Mouse (Mus musculus): ENCODE data around the gene Majin. TPM values are rescaled to one million over a fixed set of nuclear protein-coding genes. Genes with fewer than 3 reads are reported as not detected.

The Majin gene
- polyA plus RNA-seq, 1 experiment from 2014 or later, result not detected

GRCm38 (mm10) chr19:6243226-6243625 lies 59.0 kb downstream of the Majin start:
- Histone ChIP-seq H3K27ac (no peak overlapping the region), H3K36me3 (peaks cover 44% of the 10 kb centered on the region), H3K27me3 (no peaks in the 10 kb centered on the region), H3K4me3 (no peak overlapping the region), H3K9ac (no peak overlapping the region; the same call in 1 of the 2 replicates), H3K4me2 (replicated peaks) (peak overlapping the region; percentile 95; the same call in 1 of the 2 replicates), H3K4me1 (peaks cover 14% of the 10 kb centered on the region), H3K9me3 (no peaks in the 10 kb centered on the region)
- ATAC-seq (ENCODE audit: low FRiP score, low read depth), result no peak
- WGBS, result 86% methylated on average over 5 of the region's 5 CpGs

- ATAC-seq (ENCODE audit: low FRiP score, low read depth), result no peak
- H3K27me3 ChIP-seq, result no peaks in the 10 kb centered on the region
- H3K4me3 ChIP-seq, result no peak overlapping the region
- no peak overlapping the region for H3K4me2 ChIP-seq (replicated peaks)
- no peak overlapping the region for H3K27ac ChIP-seq
- peaks cover 14% of the 10 kb centered on the region for H3K4me1 ChIP-seq
- H3K9me3 ChIP-seq, result no peaks in the 10 kb centered on the region
- no peak overlapping the region for H3K9ac ChIP-seq
- WGBS, result 81% methylated on average over 1 of the region's 1 CpGs
- H3K36me3 ChIP-seq, result peaks cover 63% of the 10 kb centered on the region
Measured at GRCm38 (mm10) chr19:6245806-6246205, 61.6 kb downstream of the Majin start.

- Histone ChIP-seq H3K4me3 (no peak overlapping the region), H3K27me3 (no peaks in the 10 kb centered on the region), H3K9ac (no peak overlapping the region), H3K27ac (no peak overlapping the region), H3K4me1 (peaks cover 7% of the 10 kb centered on the region), H3K9me3 (no peaks in the 10 kb centered on the region), H3K4me2 (replicated peaks) (no peak overlapping the region), H3K36me3 (peaks cover 82% of the 10 kb centered on the region)
- ATAC-seq (ENCODE audit: low FRiP score, low read depth), result no peak
- 92% methylated on average over 29 of the region's 29 CpGs for WGBS
Measured at GRCm38 (mm10) chr19:6247526-6248300, 63.5 kb downstream of the Majin start.

GRCm38 (mm10) chr19:6253021-6253420 lies 68.8 kb downstream of the Majin start:
- 91% methylated on average over 4 of the region's 4 CpGs for WGBS
- no peak overlapping the region for H3K4me2 ChIP-seq (replicated peaks)

DNA sequence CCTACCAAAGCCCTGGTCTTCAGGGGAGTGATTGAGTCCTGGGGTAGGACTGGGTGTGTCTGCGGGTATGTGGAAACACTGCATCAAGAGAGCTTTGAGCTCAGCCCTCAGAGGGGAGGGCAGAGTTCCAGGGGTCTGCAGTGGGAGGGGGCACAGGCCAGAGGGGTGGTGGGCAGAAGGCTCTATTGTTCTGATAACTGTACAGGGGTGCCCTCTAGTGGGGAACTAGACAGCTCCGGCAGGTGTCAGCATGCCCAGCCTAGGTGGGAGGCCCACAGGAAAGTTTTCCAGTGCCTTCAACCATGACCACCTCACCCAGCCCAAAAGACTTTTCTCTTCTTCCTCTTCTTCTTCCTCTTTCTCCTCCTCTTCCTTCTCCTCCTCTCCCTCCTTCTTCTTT lies 76.2 kb downstream of the Majin start:
- Histone ChIP-seq H3K4me3 (no peak overlapping the region), H3K36me3 (peaks cover 70% of the 10 kb centered on the region), H3K9me3 (peaks cover 4% of the 10 kb centered on the region; the same call in 1 of the 2 replicates), H3K9ac (no peak overlapping the region), H3K4me2 (replicated peaks) (no peak overlapping the region), H3K27me3 (no peaks in the 10 kb centered on the region), H3K4me1 (no peaks in the 10 kb centered on the region), H3K27ac (no peak overlapping the region)
- 62% methylated on average over 2 of the region's 2 CpGs for WGBS
- ATAC-seq (ENCODE audit: low FRiP score, low read depth), result no peak

More at GRCm38 (mm10) chr19:6253021-6253420, 68.8 kb downstream of the Majin start:
- Histone ChIP-seq H3K27ac (no peak overlapping the region), H3K9ac (no peak overlapping the region), H3K27me3 (no peaks in the 10 kb centered on the region), H3K36me3 (peaks cover 93% of the 10 kb centered on the region), H3K4me1 (no peaks in the 10 kb centered on the region), H3K9me3 (no peaks in the 10 kb centered on the region), H3K4me3 (no peak overlapping the region)
- no peak for ATAC-seq (ENCODE audit: low FRiP score, low read depth)

GRCm38 (mm10) chr19:6260946-6261345 lies 76.8 kb downstream of the Majin start:
- no peaks in the 10 kb centered on the region for H3K27me3 ChIP-seq
- H3K27ac ChIP-seq, result no peak overlapping the region; the same call in 1 of the 2 replicates
- H3K4me3 ChIP-seq, result no peak overlapping the region
- H3K9me3 ChIP-seq, result peaks cover 4% of the 10 kb centered on the region; the same call in 1 of the 2 replicates
- ATAC-seq (ENCODE audit: low FRiP score, low read depth), result no peak
- H3K4me1 ChIP-seq, result no peaks in the 10 kb centered on the region
- 82% methylated on average over 4 of the region's 4 CpGs for WGBS
- no peak overlapping the region for H3K9ac ChIP-seq
- H3K4me2 ChIP-seq (replicated peaks), result no peak overlapping the region
- H3K36me3 ChIP-seq, result peaks cover 65% of the 10 kb centered on the region

DNA sequence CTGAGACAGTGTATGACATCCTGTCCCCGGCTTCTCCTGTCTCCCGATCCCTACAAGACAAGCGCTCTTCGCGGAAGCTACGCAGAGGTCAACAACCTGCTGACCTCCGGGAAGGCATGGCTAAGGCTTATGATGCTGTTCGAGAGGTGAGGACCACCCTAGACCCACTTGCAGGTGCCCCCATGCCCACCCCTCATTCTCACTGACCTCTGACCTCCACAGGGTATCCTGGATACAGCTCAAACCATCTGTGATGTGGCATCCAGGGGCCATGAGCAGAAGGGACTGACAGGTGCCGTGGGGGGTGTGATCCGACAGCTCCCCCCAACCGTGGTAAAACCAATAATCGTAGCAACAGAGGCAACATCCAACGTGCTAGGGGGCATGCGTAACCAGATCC lies 77.2 kb downstream of the Majin start:
- no peak for ATAC-seq (ENCODE audit: low FRiP score, low read depth)
- 94% methylated on average over 14 of the region's 14 CpGs for WGBS

DNA sequence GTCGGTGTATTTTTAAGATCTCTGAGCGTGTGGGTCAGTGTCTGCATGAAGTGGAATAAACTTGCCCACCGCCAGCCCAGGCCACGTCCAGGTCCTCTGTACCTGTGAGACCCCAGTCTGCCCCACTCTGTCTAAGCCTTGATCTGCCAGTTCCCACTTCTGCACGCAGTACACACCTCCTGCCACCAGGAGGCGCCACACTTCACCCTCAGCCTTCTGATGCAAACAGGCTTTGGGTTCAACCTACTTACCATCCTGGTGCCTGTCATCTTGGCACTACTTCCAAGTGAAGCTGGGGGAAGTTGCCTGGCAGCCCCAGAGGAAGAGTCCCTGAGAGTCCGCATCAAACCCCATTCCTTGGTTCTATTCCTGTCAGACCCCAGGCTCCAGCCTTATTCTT lies 78.0 kb downstream of the Majin start:
- H3K9me3 ChIP-seq, result peaks cover 4% of the 10 kb centered on the region; the same call in 1 of the 2 replicates
- H3K4me1 ChIP-seq, result 0 out of 2 replicates have a peak, but pooled peaks cover under 1% of the 10 kb centered on the region
- no peak overlapping the region for H3K9ac ChIP-seq
- peaks cover 52% of the 10 kb centered on the region for H3K36me3 ChIP-seq
- no peak overlapping the region for H3K4me2 ChIP-seq (replicated peaks)
- no peak overlapping the region for H3K4me3 ChIP-seq
- WGBS, result 67% methylated on average over 7 of the region's 7 CpGs
- H3K27ac ChIP-seq, result no peak overlapping the region
- ATAC-seq (ENCODE audit: low FRiP score, low read depth), result no peak
- no peaks in the 10 kb centered on the region for H3K27me3 ChIP-seq

More for the DNA sequence above, 77.2 kb downstream of the Majin start:
- no peak overlapping the region for H3K9ac ChIP-seq
- peaks cover 61% of the 10 kb centered on the region for H3K36me3 ChIP-seq
- no peak overlapping the region for H3K4me3 ChIP-seq
- peaks cover 4% of the 10 kb centered on the region; the same call in 1 of the 2 replicates for H3K9me3 ChIP-seq
- no peak overlapping the region for H3K27ac ChIP-seq
- no peak overlapping the region for H3K4me2 ChIP-seq (replicated peaks)
- H3K4me1 ChIP-seq, result no peaks in the 10 kb centered on the region
- no peaks in the 10 kb centered on the region for H3K27me3 ChIP-seq

DNA sequence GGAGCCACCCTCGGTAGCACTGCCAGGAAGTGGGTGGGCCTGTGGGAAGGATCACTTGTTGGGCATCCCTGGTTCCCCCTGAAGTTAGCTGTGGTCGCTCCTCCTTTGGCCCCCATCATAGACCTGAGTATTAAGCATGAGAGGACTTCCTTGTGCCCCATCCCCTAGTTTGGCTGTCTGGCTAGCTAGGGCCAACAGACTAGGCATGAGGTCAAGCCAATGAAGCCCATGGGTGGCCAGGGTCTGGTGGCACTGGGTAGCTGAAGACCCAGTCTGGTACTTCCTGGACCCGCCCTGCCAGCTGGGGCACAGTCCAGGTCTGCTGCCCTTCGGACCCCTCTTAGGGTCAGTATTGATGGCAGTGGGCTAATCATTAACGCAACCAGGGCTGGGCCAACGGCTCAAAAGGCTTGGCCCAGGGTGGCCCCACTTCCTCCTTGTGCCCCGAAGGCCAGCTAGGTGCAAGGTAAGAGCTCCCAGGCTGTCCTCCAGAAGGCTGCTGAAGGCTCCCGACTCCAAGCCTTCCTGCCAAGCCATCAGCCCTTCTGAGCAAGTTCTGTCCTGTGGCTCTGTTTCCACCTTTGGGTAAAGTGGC lies 78.7 kb downstream of the Majin start:
- H3K4me3 ChIP-seq, result no peak overlapping the region
- no peak overlapping the region for H3K4me2 ChIP-seq (replicated peaks)
- WGBS, result 85% methylated on average over 8 of the region's 8 CpGs
- H3K9ac ChIP-seq, result no peak overlapping the region
- H3K4me1 ChIP-seq, result peaks cover 8% of the 10 kb centered on the region; the same call in 1 of the 2 replicates
- H3K9me3 ChIP-seq, result peaks cover 4% of the 10 kb centered on the region; the same call in 1 of the 2 replicates
- H3K27ac ChIP-seq, result no peak overlapping the region
- ATAC-seq (ENCODE audit: low FRiP score, low read depth), result no peak
- peaks cover 45% of the 10 kb centered on the region for H3K36me3 ChIP-seq
- no peaks in the 10 kb centered on the region for H3K27me3 ChIP-seq

DNA sequence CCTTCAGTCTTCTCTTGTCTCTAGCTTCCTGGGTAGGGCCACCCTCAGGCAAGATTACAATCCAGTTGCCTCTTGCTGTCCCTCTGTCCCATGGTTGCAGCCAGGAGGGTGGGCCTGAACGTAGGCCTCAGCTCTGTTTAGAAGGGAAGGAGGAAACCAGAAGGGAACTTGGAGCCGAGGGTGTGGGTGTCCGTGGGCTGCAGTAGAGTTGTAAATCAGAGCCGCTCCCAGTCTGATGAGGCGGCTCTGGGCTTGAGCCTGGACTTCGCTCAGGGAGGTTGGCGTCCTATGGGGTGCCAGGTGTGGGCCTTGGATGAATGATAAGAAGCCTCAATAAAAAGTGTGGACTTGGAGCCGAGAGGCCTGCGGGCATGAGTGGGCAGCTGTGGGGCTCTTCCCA lies 80.0 kb downstream of the Majin start:
- 54% methylated on average over 9 of the region's 9 CpGs for WGBS
- peaks cover 4% of the 10 kb centered on the region; the same call in 1 of the 2 replicates for H3K9me3 ChIP-seq
- no peaks in the 10 kb centered on the region for H3K27me3 ChIP-seq
- ATAC-seq (ENCODE audit: low FRiP score, low read depth), result no peak
- H3K4me2 ChIP-seq (replicated peaks), result no peak overlapping the region
- peaks cover 33% of the 10 kb centered on the region for H3K36me3 ChIP-seq
- H3K4me3 ChIP-seq, result no peak overlapping the region
- peaks cover 11% of the 10 kb centered on the region for H3K4me1 ChIP-seq
- no peak overlapping the region for H3K27ac ChIP-seq
- no peak overlapping the region for H3K9ac ChIP-seq

DNA sequence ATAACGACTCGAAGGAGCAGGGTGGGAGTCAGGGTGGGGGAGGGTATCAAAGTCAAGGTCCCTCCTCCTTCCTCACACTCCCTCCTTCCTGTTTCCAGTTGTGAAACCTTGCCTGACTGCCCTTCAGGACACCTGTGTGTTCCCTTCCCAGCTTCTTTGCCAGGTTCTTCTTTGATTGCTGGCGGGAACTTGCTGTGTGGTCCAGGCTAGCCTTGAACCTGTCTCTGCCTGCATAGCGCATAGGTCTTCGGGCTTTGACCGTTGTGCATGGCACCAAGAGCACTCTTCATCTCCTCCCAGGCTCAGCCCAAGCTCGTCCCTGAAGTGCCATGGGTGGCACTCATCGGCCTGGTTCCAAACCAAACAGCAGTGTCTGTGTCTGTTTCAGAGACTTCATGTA lies 80.8 kb downstream of the Majin start:
- H3K36me3 ChIP-seq, result peaks cover 28% of the 10 kb centered on the region
- H3K27me3 ChIP-seq, result no peaks in the 10 kb centered on the region
- H3K27ac ChIP-seq, result no peak overlapping the region
- no peak for ATAC-seq (ENCODE audit: low FRiP score, low read depth)
- H3K4me3 ChIP-seq, result no peak overlapping the region
- peaks cover 11% of the 10 kb centered on the region for H3K4me1 ChIP-seq
- no peak overlapping the region for H3K9ac ChIP-seq
- H3K9me3 ChIP-seq, result peaks cover 4% of the 10 kb centered on the region; the same call in 1 of the 2 replicates
- 80% methylated on average over 8 of the region's 8 CpGs for WGBS
- no peak overlapping the region for H3K4me2 ChIP-seq (replicated peaks)

GRCm38 (mm10) chr19:6265727-6266182 lies 81.6 kb downstream of the Majin start:
- Histone ChIP-seq H3K9me3 (peaks cover 3% of the 10 kb centered on the region; the same call in 1 of the 2 replicates), H3K9ac (no peak overlapping the region), H3K27ac (no peak overlapping the region), H3K4me2 (replicated peaks) (no peak overlapping the region), H3K36me3 (peaks cover 20% of the 10 kb centered on the region), H3K27me3 (peaks cover 7% of the 10 kb centered on the region; the same call in 1 of the 2 replicates), H3K4me1 (peaks cover 12% of the 10 kb centered on the region), H3K4me3 (no peak overlapping the region)
- WGBS, result 65% methylated on average over 6 of the region's 6 CpGs
- ATAC-seq (ENCODE audit: low FRiP score, low read depth), result no peak
